Mouse (Mus musculus) megakaryocyte-erythroid progenitor cell, adult 5 weeks (primary cell): ENCODE results near the gene Map7d2. TPM values are rescaled to one million over a fixed set of nuclear protein-coding genes. Genes with fewer than 3 reads are reported as not detected.

Experiments
- polyA plus RNA-seq: library from polyadenylated mRNA; stranded (reverse); fragments of >175 nt; gene quantifications from 2 replicates; pipeline ENCODE4 v1.2.3, GENCODE M21; 2012

Map7d2 gene
- 0.01 TPM in 1 of 2 replicates, not detected in the other for polyA plus RNA-seq

GRCm38 (mm10) chrX:159414130-159414828 is at the start of gene Map7d2:
Map7d2 (plus strand) TSS chrX:159414572.

GRCm38 (mm10) chrX:159371831-159372752 is 42.3 kb upstream of the Map7d2 start, which contains the start of gene Eif1ax:
Eif1ax (plus strand) TSS chrX:159372178.

GRCm38 (mm10) chrX:159526388-159526787 is 112.0 kb downstream of the Map7d2 start, which contains the start of gene Bclaf3:
Bclaf3 (plus strand) TSS chrX:159526688.

Other genes with a start within 250 kb of the Map7d2 start
- gene Rps6ka3, start 204.3 kb upstream of the Map7d2 start, polyA plus RNA-seq = 3.6 and 5.3 TPM in 2 replicates
- 494 and 518 TPM in 2 replicates for gene Eif1ax, start 42.4 kb upstream of the Map7d2 start, polyA plus RNA-seq
- gene Bclaf3, start 112.1 kb downstream of the Map7d2 start, polyA plus RNA-seq = 2.4 and 4.2 TPM in 2 replicates
- gene Sh3kbp1, start 212.7 kb downstream of the Map7d2 start, polyA plus RNA-seq = 10.4 and 11.2 TPM in 2 replicates